8 mouse cellular contexts compared by ENCODE assay signal in genomic region chr1:162187352-162188120, GRCm38 (mm10).
DNase-seq lines count a peak whose midpoint lies in the region; ATAC-seq lines count a peak whose summit lies in the region.

No protein-coding gene starts in this region.

- H3K4me3 ChIP-seq in limb, embryonic 10.5 days: 0 out of 2 replicates have a peak overlapping the region, but pooled peaks have one; percentile 13

- ATAC-seq in granulocyte monocyte progenitor cell, adult 5-6 weeks (replicated peaks; ENCODE audit: poor library complexity, severe bottlenecking): no peak
- ATAC-seq in monocyte, adult 5-6 weeks (replicated peaks; ENCODE audit: insufficient number of reproducible peaks, low FRiP score, low TSS enrichment, poor library complexity, severe bottlenecking): no peak

- no peaks in the 10 kb centered on the region for H3K27me3 ChIP-seq in limb, embryonic 10.5 days (ENCODE audit: low read depth, poor library complexity, severe bottlenecking)

- 58% methylated on average over 8 of the region's 8 CpGs for WGBS in limb, embryonic 10.5 days

- peak overlapping the region; percentile 93 for H3K27ac ChIP-seq in limb, embryonic 10.5 days

- no peaks in the 10 kb centered on the region for H3K9me3 ChIP-seq in limb, embryonic 10.5 days (replicated peaks)

- H3K36me3 ChIP-seq in limb, embryonic 10.5 days: no peaks in the 10 kb centered on the region

- DNase-seq in gastrocnemius, adult 18-20 months (ENCODE audit: low spot score): peak; percentile 31
- DNase-seq in gastrocnemius, postnatal 10 days: no peak
- DNase-seq in Muller cell, postnatal 12 days (ENCODE audit: inconsistent ontology term): peak; percentile 92
- peak; percentile 79 for DNase-seq in forelimb bud, embryonic 11.5 days (ENCODE audit: low read depth, low spot score)
- DNase-seq in limb, embryonic 10.5 days (ENCODE audit: low spot score): peak; percentile 47
- DNase-seq in adrenal gland, adult 18-20 months (ENCODE audit: low spot score in 2 of 2): no peak

- H3K4me1 ChIP-seq in limb, embryonic 10.5 days: peaks cover 63% of the 10 kb centered on the region

Comparison
In these comparisons a context has a peak if more than half of its experiments do, and no peak if none do; other contexts are left out.
1. DNase-seq: peak in gastrocnemius, adult 18-20 months (single experiment), Muller cell, postnatal 12 days (single experiment), forelimb bud, embryonic 11.5 days (single experiment) and limb, embryonic 10.5 days (single experiment); none in gastrocnemius, postnatal 10 days (single experiment) and adrenal gland, adult 18-20 months (0 of 2).